Mouse (Mus musculus) olfactory bulb, adult 2 months (tissue): ENCODE data around the gene Gm11127. TPM values are rescaled to one million over a fixed set of nuclear protein-coding genes. Genes with fewer than 3 reads are reported as not detected.
A peak's percentile ranks its signal among the peaks of the same experiment; 100 is the strongest.
"Not testable (repeated sequence)": the region's sequence is repeated elsewhere in the genome, so short reads cannot be mapped to it uniquely, and the experiment has no call there.

ENCODE experiments used
- H3K27ac ChIP-seq: fragments of 200-500 bp; 2 replicates; pipeline ENCODE4 v1.5.1; 2012; ENCODE audit warnings: low read depth, low read length; ENCODE audit not compliant: insufficient read depth
- H3K4me1 ChIP-seq: fragments of 200-500 bp; 2 replicates; pipeline ENCODE4 v1.6.1; 2012; ENCODE audit warnings: low read length; ENCODE audit not compliant: control insufficient read depth, insufficient read depth
- H3K4me3 ChIP-seq: fragments of 200-500 bp; 2 replicates; pipeline ENCODE4 v1.5.1; 2012; ENCODE audit warnings: mild to moderate bottlenecking, low read depth, low read length, moderate library complexity; ENCODE audit not compliant: insufficient read depth
- CTCF ChIP-seq: fragments of 200-500 bp; IDR thresholded peaks from 2 replicates; pipeline ENCODE4 v1.5.1; 2012; ENCODE audit warnings: low read depth, mild to moderate bottlenecking, low read length, moderate library complexity; ENCODE audit not compliant: insufficient read depth
- POLR2A ChIP-seq: fragments of 200-500 bp; IDR thresholded peaks from 2 replicates; pipeline ENCODE4 v1.6.1; 2012; ENCODE audit warnings: mild to moderate bottlenecking, low read depth, low read length, moderate library complexity; ENCODE audit not compliant: insufficient read depth
- WGBS: fragments of 180-500 bp; shearing (Covaris S2); methylation state at CpG from one replicate; pipeline ENCODE4 v1.1.7; 2018; 5-methylcytosine and 5-hydroxymethylcytosine counted together
- polyA plus RNA-seq: library from polyadenylated mRNA; stranded (reverse); fragments of >200 nt; gene quantifications from 2 replicates; pipeline ENCODE4 v1.2.4, GENCODE M21; 2012; ENCODE audit warnings: low replicate concordance; ENCODE audit not compliant: missing spikeins, insufficient read depth, insufficient read length

Gm11127 gene
- polyA plus RNA-seq, 1 experiment, result not detected

- WGBS, result 18% methylated on average over 2 of the region's 2 CpGs
- TF ChIP-seq CTCF (no peak), POLR2A (no peak)
- no peaks in the 10 kb centered on the region for H3K4me1 ChIP-seq
- no peak overlapping the region for H3K27ac ChIP-seq
- H3K4me3 ChIP-seq, result no peak overlapping the region
These were observed 2.7 kb upstream of the Gm11127 start for GRCm38 (mm10) chr17:36060829-36061228.

- H3K4me3 ChIP-seq, H3K27ac ChIP-seq, H3K4me1 ChIP-seq: not testable (repeated sequence)
- 90% methylated on average over 24 of the region's 25 CpGs for WGBS
These were observed 244 bp downstream of the Gm11127 start for GRCm38 (mm10) chr17:36057927-36058326.

- peak overlapping the region; percentile 56 for H3K4me3 ChIP-seq
- H3K27ac ChIP-seq, result no peak overlapping the region
- no peak for TF ChIP-seq CTCF
- no peak for TF ChIP-seq POLR2A
- WGBS, result 79% methylated on average over 3 of the region's 3 CpGs
- H3K4me1 ChIP-seq, result peaks cover 7% of the 10 kb centered on the region; the same call in 1 of the 2 replicates
These were observed 14.9 kb downstream of the Gm11127 start for GRCm38 (mm10) chr17:36043286-36043685.

GRCm38 (mm10) chr17:36042610-36043169 lies 15.5 kb downstream of the Gm11127 start, which contains the start of the genes H2-T22 and Gm6034:
TSS of gene H2-T22 (minus strand) at chr17:36042747.
TSS of gene Gm6034 (plus strand) at chr17:36042961.
- not testable (repeated sequence) for H3K4me1 ChIP-seq, H3K27ac ChIP-seq
- WGBS, result 0% methylated on average over 12 of the region's 12 CpGs
- peak; percentile 55; the same call in 1 of the 2 replicates for TF ChIP-seq POLR2A
- H3K4me3 ChIP-seq, result peak within 1 kb of the TSS; percentile 56

GRCm38 (mm10) chr17:36042055-36042454 lies 16.1 kb downstream of the Gm11127 start:
- H3K4me1 ChIP-seq, H3K27ac ChIP-seq: not testable (repeated sequence)
- 1% methylated on average over 19 of the region's 19 CpGs for WGBS
- peak overlapping the region; percentile 52 for H3K4me3 ChIP-seq
- TF ChIP-seq POLR2A, result 0 out of 2 replicates have a peak, but pooled peaks have one; percentile 7

GRCm38 (mm10) chr17:36040604-36041003 lies 17.6 kb downstream of the Gm11127 start:
- not testable (repeated sequence) for H3K4me1 ChIP-seq, H3K4me3 ChIP-seq, H3K27ac ChIP-seq
- WGBS, result 86% methylated on average over 2 of the region's 2 CpGs

- H3K4me3 ChIP-seq, H3K27ac ChIP-seq: not testable (repeated sequence)
- 89% methylated on average over 13 of the region's 13 CpGs for WGBS
- H3K4me1 ChIP-seq, result peaks cover 13% of the 10 kb centered on the region
These were observed 22.0 kb downstream of the Gm11127 start for GRCm38 (mm10) chr17:36036126-36036525.

GRCm38 (mm10) chr17:36035010-36035638 lies 23.0 kb downstream of the Gm11127 start:
- H3K4me1 ChIP-seq, result peaks cover 12% of the 10 kb centered on the region
- WGBS, result 41% methylated on average over 3 of the region's 3 CpGs
- H3K27ac ChIP-seq, H3K4me3 ChIP-seq: not testable (repeated sequence)

- peaks cover 12% of the 10 kb centered on the region for H3K4me1 ChIP-seq
- not testable (repeated sequence) for H3K4me3 ChIP-seq, H3K27ac ChIP-seq
- WGBS, result 75% methylated on average over 3 of the region's 3 CpGs
These were observed 23.6 kb downstream of the Gm11127 start for GRCm38 (mm10) chr17:36034524-36034923.

GRCm38 (mm10) chr17:36032351-36032875 lies 25.8 kb downstream of the Gm11127 start, which contains the start of gene H2-T23:
TSS of gene H2-T23 (minus strand) at chr17:36032855.
- H3K27ac ChIP-seq, result not testable (repeated sequence)
- WGBS, result 1% methylated on average over 25 of the region's 25 CpGs

GRCm38 (mm10) chr17:36031583-36032331 lies 26.4 kb downstream of the Gm11127 start:
- not testable (repeated sequence) for H3K27ac ChIP-seq
- WGBS, result under 1% methylated on average over 40 of the region's 40 CpGs
- Histone ChIP-seq H3K4me3 (peak overlapping the region; percentile 58), H3K4me1 (peaks cover 12% of the 10 kb centered on the region)

More at GRCm38 (mm10) chr17:36032351-36032875, 25.8 kb downstream of the Gm11127 start, which contains the start of gene H2-T23:
- Histone ChIP-seq H3K4me1 (peaks cover 12% of the 10 kb centered on the region), H3K4me3 (peak within 1 kb of the TSS; percentile 58)

- not testable (repeated sequence) for H3K27ac ChIP-seq
- Histone ChIP-seq H3K4me3 (peak overlapping the region; percentile 40), H3K4me1 (peaks cover 12% of the 10 kb centered on the region)
- WGBS, result 41% methylated on average over 8 of the region's 8 CpGs
These were observed 27.2 kb downstream of the Gm11127 start for GRCm38 (mm10) chr17:36030703-36031582.
